Mouse (Mus musculus): ENCODE results near the gene Ramac.

The Ramac gene

DNA sequence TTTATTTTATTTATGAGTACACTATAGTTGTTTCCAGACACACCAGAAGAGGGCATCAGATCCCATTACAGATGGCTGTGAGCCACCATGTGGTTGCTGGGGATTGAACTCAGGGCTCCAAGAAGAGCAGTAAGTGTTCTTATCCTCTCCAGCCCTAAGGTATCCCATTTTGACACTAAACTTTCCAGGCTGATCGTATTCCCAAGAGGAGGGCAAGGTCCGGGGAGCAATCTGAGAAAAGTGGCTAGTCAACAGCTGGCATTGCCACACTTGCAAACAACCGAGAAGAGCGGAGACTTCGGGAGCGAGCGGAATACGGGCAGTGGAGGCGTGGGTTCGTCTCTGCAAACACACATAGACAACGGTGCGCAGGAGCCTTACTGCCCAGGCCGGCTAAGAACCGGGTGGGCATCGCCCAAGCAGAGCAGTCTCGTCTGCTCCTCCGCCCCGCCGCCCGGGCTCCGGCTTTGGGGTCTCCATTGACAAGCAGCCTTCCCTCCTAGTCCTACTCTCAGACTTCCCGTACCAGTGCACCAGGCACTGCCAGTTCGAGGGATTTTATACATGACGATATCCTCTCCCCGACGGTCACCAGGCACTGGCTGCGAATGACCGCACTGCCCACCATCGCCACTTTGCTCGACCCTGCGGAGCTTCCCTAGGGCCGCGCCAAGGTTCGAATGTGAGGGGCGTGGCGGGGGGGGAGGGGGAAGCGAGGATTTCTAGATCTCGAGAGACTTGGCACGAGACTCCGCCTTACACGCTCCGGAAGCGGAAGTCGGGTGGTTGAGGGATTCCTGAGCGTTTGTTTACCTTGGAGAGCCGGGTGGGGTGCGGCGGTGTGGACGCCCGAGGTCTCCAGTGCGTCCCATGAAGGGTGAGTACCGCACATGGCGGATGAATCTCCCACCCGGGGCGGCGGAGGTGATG is at the start of gene Ramac:
TSS of gene Ramac (plus strand) at position 746 of the 930 bp plus-strand sequence.
- DNase-seq (ENCODE audit: low read depth, low spot score), result peak; percentile 95

DNA sequence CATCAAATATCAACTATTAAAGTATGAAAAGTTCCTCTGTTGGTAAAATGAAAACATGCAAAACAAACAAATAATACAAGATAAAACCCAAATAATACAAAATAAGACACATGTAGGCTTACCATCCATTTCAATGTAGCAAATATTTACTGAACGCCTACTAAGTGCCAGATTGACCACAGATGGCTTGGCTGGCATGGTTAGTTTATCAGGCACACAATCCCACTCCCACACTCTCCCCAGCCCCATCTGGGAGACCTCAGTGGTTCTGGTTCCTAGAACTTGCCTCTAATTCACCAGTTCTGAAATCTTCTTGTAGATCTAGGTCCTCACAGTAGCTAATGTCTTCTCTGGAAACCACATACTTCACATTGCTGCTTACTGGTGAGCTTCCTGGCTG is 44.1 kb upstream of the Ramac start:
- DNase-seq (ENCODE audit: low read depth, low spot score), result no peak

DNA sequence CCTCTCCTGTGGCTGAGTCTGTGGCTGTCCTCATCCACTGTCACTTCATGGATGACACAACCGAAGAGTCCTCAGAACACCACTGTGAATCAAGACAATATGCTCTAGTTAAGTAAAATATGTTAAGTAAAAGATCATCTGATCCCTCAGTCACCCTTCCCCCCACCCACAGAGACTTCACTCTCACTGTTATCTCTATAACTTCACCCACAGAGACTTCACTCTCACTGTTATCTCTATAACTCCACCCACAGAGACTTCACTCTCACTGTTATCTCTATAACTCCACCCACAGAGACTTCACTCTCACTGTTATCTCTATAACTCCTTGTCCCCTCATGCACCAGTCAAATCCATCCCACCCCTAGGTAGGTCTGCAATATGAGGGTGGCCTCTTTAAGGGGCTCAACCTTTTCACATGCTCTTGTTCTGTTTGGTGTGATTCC is 43.5 kb upstream of the Ramac start:
- DNase-seq (ENCODE audit: low read depth, low spot score), result no peak

- DNase-seq (ENCODE audit: low read depth, low spot score), result no peak
These were observed 41.5 kb upstream of the Ramac start for GRCm38 (mm10) chr7:81721271-81721670.

DNA sequence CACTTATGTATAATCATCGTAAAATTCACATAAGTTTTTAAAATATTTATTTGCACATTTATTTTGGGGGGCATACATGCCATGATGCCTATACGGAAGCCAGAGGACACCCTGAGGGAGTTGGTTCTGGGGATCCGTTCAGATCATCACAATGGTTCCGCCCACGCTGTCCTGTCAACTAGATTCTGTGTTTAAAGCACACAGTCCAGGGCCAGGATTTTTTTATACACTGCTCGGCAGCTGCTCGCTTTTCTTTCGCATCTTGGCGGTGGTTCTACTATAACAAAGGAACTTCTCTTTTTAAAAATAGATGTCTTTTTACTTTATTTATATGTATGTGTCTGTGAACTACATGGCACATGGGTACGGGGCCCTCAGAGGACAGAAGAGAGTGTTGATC is 38.9 kb upstream of the Ramac start:
- no peak for DNase-seq (ENCODE audit: low read depth, low spot score)

DNA sequence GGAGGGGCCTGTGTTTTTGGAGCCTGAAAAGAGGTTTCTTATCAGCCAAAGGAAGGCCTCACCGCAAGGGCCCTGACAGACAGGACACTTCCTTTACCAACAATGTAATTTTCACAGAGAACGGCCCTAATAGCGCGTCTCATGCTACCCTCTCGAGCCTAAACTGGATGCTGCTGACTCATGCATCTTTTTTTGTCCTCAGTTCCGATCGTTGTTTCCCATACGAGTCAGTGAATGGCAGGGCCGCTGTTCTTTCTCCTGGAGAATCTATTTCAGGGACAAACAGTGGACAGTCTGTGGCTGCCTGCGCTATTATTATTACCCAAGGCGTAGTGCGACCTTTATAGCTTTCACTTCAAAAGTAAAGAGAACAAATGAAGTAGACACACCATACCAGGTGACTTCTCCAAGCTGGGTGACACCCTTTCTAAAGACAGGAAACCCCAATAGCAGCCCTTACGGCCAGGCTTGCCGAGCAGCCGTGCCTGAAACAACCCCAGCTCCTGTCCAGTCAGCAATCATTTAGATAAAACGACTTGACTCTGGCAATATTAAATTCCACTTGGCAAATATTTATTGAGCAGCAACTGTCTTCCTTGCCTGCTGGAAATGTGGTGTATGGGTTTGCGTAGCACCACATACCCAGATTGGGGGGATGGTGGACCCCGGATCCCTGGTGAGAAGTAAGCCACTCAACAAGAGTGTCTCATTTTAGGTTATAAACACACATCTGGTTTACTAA is 36.6 kb upstream of the Ramac start:
- no peak for DNase-seq (ENCODE audit: low read depth, low spot score)

DNA sequence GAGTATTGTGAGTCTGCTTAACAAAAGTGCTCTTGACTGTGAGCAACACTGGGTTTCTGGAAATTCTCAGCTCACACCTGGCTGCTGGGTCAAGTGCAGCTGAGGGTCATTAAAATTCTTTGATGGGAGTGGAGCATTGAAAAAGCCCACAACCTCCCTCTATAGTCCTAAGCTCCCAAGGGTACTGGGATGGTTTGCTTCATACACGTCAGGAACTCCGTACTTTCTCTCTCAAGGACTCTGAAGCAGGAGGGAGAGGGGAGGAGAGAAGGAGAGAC is 36.1 kb upstream of the Ramac start:
- DNase-seq (ENCODE audit: low read depth, low spot score), result no peak

GRCm38 (mm10) chr7:81727716-81728115 is 35.0 kb upstream of the Ramac start:
- DNase-seq (ENCODE audit: low read depth, low spot score), result peak; percentile 73

DNA sequence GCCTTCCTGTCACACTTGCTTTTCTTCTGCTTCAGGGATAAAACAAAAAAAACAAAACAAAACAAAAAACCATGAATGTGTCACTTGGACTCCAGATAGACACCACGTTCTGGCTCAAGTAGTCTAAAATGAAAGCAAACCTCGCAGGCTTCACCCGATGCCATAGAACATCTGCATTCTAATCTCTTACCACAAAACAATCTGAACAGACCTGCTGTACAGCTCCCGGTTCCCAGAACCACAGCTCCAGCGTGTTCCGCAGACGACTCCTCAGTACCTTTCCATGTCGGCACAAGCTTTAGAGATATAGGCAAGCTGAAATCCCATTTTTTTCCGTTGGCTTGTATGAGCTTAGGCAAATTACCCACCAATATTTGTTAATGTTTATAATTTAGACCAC is 32.9 kb upstream of the Ramac start:
- no peak for DNase-seq (ENCODE audit: low read depth, low spot score)

DNA sequence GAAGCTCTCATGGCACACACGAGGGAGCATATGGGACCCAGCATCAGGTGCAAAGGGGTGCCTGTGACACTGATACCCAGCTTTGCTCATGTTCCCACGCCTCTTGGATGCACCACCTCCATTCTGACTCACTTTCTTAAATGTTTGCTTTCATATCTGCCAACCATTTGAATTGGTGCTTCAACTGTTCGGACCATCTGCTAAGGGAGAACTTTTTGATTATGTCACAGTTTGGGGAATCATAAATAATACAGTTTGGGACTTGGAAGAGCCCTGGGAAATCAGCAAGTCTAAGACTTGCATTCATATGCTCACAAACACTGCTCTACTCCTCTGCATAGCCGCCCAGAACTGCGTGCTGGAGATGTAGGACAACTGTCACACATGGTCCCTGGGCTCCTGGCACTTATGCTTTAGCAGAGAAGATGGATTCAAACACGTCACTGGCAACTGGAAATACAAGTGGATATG is 31.5 kb upstream of the Ramac start:
- DNase-seq (ENCODE audit: low read depth, low spot score), result no peak

- DNase-seq (ENCODE audit: low read depth, low spot score), result no peak
These were observed 30.3 kb upstream of the Ramac start for GRCm38 (mm10) chr7:81732183-81733089.

DNA sequence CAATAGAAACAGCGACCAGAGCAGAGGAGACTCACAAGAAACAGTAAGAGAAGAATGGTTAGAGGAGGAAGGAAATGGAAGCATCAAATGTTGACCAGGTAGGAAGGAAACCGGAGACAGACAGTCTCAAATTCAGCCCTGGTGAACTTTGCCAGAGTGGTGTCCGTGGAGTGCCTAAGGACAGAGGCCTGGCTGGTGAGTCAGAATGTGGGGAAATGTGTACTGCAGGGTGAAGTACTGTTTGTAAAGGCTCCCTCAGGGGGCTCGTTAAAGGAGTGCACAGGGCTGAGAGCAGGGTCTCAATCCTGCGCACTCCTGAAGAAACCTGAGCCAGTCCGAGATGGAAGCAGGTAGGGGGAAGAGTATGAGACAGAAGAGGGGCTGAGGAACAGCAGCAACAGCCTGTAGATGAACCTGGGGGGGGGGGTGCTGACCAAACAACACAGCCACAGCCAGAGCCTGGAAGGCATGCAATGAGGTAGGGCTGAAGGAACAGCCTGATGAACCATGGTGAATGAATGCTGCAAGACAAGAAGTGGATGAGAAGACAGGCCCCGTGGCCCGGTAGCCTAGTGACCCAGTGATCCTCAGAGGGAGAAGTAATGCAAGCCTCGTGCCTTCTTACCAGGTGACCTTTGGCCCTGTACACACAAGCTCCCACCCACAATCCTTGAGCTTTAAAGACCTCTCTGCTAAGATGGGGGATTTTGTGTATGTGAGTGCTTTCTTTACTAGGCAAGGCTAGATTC is 27.3 kb upstream of the Ramac start:
- DNase-seq (ENCODE audit: low read depth, low spot score), result no peak

- DNase-seq (ENCODE audit: low read depth, low spot score), result no peak
These were observed 23.9 kb upstream of the Ramac start for GRCm38 (mm10) chr7:81738720-81739385.

DNA sequence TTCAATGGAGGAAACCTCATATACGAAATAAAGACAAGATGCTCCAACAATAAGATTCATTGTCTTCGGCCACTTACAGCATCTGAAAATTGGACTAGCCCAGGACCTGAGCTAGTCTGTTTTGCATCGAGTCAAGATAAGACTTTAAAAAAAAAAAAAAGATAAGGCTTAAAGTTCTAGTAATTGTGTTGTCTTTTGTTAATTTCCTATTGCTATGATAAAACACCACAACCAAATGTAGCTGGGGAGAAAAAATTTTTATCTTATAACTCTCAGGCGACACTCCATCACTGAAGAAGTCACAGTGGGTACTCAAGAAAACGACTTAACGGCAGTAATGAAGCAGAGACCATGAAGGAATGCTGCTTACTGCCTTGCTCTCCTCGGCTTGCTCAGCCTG is 22.7 kb upstream of the Ramac start:
- DNase-seq (ENCODE audit: low read depth, low spot score), result no peak

DNA sequence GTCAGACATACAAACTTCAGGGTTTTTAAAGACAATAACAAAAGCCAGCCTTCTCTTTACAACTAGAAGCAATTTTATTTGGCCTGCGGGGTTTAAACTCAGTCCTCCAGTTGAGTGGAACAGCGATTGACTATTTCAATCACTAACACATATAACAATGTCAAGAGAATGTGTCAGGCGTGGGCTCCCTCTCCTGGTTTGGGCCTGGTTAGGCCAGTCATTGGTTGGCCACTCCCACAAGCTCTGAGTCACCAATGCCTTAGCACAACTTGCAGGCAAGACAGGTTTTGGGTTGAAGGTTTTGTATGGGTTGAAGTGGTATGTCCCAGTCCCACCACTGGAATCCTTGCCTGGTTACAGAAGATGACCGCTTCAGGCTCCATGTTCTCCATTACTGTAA is 18.6 kb upstream of the Ramac start:
- peak; percentile 35 for DNase-seq (ENCODE audit: low read depth, low spot score)

- DNase-seq (ENCODE audit: low read depth, low spot score), result no peak
These were observed 14.8 kb upstream of the Ramac start for GRCm38 (mm10) chr7:81747956-81748355.

DNA sequence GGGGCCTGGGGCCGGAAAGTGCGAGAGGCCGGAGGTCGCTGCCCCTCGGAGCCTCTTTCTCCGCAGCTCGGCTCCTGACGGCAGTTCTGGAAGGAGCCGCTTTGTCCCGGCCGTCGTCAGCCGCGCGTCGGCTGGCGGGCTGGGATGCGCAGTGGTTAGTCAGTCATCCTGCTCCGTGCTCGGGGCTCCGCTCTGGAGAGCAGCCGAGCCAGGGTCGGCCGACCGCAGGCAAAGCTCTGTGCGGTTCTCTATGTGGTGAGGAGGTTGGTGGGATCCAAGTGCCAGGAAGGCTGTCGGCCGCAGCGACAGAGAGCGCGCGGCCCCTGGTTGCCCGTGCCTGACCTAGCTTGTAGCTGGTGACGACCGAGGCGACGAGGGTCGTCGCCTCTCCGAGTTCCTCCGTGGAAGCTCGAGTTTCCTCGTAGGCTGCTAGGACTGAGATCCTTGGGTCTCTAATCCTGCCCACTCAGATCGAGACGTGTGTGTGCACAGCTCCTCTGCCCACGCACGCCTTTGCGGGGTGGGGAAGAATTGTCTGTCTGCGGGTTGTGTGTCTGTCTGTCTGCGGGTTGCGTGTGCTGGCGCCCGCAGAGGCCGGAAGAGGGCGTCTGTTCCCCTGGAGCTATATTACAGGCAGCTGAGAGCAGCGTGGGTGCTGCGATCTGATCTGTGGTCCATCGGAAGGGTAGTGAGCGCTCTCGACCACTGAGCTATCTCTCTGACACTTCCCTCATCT is 553 bp downstream of the Ramac start:
- DNase-seq (ENCODE audit: low read depth, low spot score), result peak; percentile 65

DNA sequence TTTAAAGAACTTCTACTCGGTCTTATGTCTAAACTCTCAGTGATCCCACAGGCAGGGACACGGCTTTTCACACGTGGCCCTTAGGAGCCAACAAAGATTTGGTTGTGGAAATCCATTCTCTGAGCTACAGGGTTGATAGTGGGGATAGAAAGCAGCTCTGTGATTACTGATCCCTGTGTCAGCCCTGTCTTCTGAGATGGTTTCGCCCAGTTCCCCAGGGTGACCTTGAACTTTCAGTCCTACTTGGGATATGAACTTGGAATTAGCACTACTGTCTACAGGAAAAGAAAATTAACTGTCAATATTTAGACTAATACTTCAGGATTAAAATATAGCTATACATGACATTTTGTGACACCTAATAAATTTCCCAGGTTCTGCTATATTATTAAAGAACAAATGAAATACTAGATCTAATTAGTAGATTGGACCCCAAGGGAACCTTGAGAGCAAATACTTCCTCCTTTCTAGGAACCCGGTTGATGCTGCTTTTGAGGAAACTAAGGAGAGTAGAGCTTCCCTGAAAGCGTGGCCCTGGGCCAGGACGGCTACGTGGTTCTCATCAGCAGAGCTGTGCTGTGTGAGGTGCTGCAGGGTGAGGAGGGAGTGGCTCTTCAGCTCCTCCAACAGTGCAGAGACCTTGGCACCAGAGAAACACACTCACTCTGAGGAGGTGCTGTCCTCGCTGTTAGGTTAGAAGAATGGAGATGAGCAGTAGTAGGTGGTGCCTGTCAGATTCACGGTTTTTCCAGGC is 10.2 kb downstream of the Ramac start:
- no peak for DNase-seq (ENCODE audit: low read depth, low spot score)

DNA sequence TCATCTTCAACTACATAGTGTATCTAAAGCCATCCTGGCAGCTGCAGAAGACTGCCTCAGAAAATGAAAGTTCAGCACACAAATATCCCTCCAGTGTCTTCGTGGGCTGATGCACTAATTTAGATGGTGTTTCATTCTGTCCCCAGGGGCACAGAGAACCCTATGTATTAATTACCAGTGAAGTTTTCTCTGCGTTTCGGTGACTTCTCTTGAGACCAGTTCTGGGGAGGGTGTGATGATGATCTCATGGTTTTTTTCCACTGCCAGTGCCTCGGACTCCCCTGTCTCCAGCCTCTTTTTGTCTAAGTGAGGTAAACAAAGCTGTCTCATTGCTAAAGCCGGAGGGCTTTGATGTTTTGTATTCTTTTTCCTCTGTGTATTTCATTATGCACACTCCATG is 12.6 kb downstream of the Ramac start:
- no peak for DNase-seq (ENCODE audit: low read depth, low spot score)

Measured in A20 (cell line).